Mouse (Mus musculus): ENCODE measurements around the gene Ets1.

- TF ChIP-seq POLR2A (IDR thresholded peaks at IDR 0.05; ENCODE audit: control insufficient read depth, low read depth, low read length): no peak
- TF ChIP-seq CTCF (IDR thresholded peaks at IDR 0.05; ENCODE audit: control insufficient read depth, insufficient read depth, insufficient replicate concordance, low read depth, low read length): no peak
Observed at GRCm38 (mm10) chr9:32671970-32672859, 36.2 kb downstream of the Ets1 start.

Data from testis, adult 2 months (tissue).